Mouse (Mus musculus): ENCODE measurements around the gene Furin. TPM values are rescaled to one million over a fixed set of nuclear protein-coding genes. Genes with fewer than 3 reads are reported as not detected.

The Furin gene
- total RNA-seq, 2 experiments from 2014 or later, result 48.7 to 50.3 TPM

DNA sequence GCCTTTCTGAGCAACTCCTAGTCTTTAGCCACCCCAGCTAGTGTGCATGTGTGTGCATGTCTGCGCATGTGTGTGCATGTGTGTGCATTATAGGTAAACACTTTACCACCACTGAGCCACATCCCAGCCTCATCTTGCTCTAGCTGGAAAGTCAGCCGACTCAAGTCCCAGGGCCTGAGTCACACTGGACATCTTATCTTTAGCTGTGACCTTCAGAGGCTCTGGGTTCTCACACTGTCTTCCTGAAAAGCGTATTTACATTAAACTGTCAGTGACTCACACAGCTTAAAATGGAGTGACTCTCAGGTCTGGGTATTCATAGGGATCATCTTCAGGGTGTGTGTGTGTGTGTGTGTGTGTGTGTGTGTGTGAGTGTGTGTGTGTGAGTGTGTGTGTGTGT, 30.4 kb upstream of the Furin start:
- no peak for DNase-seq (ENCODE audit: low spot score in 2 of 2)

- no peak for DNase-seq (ENCODE audit: low spot score in 2 of 2)
Measured at GRCm38 (mm10) chr7:80429661-80430060, 24.4 kb upstream of the Furin start.

DNA sequence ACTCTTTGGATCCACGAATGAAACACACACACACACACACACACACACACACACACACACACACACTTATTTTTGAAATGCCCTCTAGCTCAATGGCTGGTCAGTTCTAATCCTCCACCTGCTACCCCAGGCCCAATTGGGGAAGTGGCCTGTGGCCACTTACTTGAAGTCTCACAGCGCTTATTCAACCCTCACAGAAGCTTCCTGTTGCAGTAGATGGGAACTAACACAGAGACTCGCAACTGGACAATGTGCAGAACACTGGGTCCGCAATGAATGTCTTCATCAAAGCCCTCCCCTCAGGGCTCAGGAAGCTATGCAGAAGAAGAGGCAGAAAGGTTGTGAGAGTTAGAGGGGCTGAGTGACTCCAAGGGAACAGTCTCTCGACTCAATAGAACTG, 22.5 kb upstream of the Furin start:
- DNase-seq (ENCODE audit: low spot score in 2 of 2), result no peak

- DNase-seq (ENCODE audit: low spot score in 2 of 2), result no peak
Measured at GRCm38 (mm10) chr7:80426363-80426762, 21.1 kb upstream of the Furin start.

GRCm38 (mm10) chr7:80424722-80425121, 19.5 kb upstream of the Furin start:
- DNase-seq (ENCODE audit: low spot score in 2 of 2), result no peak

GRCm38 (mm10) chr7:80422759-80423480, 17.7 kb upstream of the Furin start:
- DNase-seq (ENCODE audit: low spot score in 2 of 2), result peak in 1 of 2 experiments; percentile 57

GRCm38 (mm10) chr7:80421576-80421975, 16.3 kb upstream of the Furin start:
- DNase-seq (ENCODE audit: low spot score in 2 of 2), result no peak

- no peak for DNase-seq (ENCODE audit: low spot score in 2 of 2)
Measured at GRCm38 (mm10) chr7:80420586-80420985, 15.3 kb upstream of the Furin start.

- no peak for DNase-seq (ENCODE audit: low spot score in 2 of 2)
Measured at GRCm38 (mm10) chr7:80419278-80419677, 14.0 kb upstream of the Furin start.

- no peak for DNase-seq (ENCODE audit: low spot score in 2 of 2)
Measured at GRCm38 (mm10) chr7:80418036-80418435, 12.8 kb upstream of the Furin start.

DNA sequence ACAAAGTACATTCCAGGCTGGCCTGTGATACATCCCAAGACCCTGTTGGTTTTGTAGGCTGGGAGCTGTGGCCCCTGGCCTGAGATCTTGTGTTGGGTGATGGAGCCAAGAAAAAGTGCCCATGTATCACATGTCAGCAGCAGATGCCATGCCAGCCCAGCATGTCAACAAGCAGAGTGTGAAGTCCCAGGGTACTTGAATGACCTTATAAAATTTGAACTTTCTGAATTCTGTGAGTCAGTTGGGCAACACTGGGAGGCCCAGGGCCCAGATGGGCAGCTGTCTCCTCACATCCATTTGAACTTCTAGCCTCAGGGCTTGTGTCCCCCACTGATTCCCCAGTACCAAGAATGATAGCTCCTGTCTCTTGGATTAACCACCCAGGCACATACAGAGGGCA, 12.4 kb upstream of the Furin start:
- DNase-seq (ENCODE audit: low spot score in 2 of 2), result no peak

DNA sequence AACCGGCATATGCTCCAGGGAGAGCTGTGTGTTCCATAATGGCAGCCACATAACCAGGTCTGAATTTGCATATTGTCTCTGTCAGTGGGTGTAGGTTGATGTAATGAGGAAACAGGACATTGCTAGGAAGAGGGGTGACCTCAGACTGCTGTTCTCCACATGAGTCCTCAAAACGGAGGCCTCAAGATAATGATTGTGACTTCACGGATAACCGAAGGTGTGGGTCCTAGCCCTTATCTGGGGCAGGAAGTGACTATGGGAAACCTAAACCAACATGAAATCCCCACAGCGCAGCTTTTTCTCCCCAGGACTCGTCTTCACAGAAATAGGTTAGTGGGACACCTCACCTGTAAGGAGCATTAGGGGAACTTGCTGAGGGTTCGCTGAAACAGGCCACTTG, 11.7 kb upstream of the Furin start:
- no peak for DNase-seq (ENCODE audit: low spot score in 2 of 2)

- DNase-seq (ENCODE audit: low spot score in 2 of 2), result no peak
Measured at GRCm38 (mm10) chr7:80414303-80414855, 9.1 kb upstream of the Furin start.

DNA sequence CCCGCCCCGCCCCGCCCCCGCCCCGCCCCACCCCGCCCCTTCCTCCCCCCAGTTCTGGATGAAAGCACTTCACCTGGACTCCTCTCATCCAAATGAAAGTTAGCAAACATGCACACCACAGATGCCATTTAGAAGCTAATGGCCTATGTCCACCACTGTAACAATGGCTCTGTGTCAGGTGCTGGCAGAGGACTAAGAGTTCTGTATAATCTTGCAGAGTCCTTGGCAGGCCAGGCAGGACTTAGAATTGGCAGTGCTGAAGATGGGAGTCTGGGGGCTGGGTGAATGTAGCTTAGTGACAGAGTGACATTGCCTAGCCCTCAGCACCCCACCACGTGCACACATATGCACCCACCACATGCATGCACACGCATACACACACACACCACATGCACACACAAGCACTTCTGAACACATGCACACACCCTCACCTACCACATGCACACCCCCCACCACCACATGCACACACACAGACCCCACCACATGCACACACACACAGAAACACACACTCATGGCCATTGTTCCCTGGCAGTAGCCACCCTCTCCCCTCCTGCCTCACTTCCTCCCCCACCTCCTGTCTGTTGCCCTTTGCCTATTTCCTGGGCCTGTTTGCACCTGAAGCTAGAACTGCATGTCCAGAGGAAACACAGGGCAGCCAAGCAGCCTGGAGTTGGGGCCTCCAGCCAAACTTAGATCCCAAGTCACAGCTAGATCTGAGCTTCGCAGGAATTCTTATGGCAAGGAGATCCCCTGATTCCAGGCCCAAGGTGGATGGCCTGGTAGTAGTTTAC, 8.5 kb upstream of the Furin start:
- no peak for DNase-seq (ENCODE audit: low spot score in 2 of 2)

GRCm38 (mm10) chr7:80412781-80413180, 7.5 kb upstream of the Furin start:
- DNase-seq (ENCODE audit: low spot score in 2 of 2), result no peak

DNA sequence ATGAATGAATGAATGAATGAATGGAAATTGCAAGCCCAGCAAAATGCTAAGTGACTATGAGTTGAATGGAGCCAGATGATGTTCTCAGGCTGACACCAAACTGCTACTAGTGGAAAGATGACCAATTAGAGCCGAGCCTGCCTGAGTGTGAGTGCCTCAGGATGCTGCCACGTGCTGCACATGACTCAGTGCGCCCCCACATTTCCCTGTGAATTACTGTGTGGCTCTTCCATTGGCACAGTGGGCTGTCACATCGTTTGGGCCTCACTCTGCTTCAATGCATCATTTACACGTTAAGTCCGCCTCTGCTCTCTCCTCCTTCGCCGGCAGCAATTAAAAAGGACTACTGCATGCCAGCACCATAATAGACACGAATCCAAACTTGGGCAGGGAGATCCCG, 7.0 kb upstream of the Furin start:
- peak; percentile 36 to 63 for DNase-seq (ENCODE audit: low spot score in 2 of 2)

- DNase-seq (ENCODE audit: low spot score in 2 of 2), result no peak
Measured at GRCm38 (mm10) chr7:80410380-80410779, 5.1 kb upstream of the Furin start.

DNA sequence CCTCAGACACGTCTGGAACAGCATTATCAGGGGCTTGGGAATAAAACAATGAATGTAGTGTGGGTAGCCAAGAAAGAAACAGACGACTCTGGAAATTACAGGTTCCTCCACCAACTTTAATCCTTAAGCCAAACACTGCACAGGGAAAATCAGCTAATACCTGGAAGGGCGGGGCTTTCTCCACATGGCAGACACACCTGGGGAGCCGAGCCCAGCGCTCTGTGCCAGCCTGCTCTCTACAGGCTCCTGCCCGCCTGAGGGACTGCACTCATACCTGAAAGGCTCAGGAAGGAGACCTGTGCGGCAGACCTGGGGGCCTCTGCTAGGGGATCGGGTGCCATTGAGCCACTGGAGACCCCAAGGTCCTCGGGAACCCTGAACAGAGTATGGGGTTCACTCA, 2.5 kb upstream of the Furin start:
- DNase-seq (ENCODE audit: low spot score in 2 of 2), result no peak

DNA sequence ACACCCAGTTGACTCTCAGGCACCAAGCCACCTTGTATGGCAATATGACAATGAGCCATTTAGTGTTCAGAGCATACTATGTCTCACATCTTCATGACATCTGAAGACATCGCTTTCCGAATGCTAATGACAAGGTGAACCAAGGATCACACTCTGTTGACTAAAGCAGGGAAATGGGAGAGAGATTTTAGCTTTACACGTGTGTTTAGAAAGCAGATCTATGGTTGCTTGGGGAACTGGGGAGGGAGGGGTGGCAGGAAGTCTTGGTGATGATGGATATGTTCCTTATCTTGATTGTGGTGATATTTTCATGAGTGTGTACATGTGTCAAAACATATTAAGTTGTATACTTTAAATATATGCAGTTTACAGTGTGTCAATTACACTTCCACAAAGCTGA, 950 bp upstream of the Furin start:
- DNase-seq (ENCODE audit: low spot score in 2 of 2), result no peak

GRCm38 (mm10) chr7:80404101-80404894, 938 bp downstream of the Furin start:
- DNase-seq (ENCODE audit: low spot score in 2 of 2), result no peak

- peak in 1 of 2 experiments; percentile 70 for DNase-seq (ENCODE audit: low spot score in 2 of 2)
Measured at GRCm38 (mm10) chr7:80403551-80403950, 1.7 kb downstream of the Furin start.
